Mouse (Mus musculus): ENCODE data around the gene Adgrv1. TPM values are rescaled to one million over a fixed set of nuclear protein-coding genes. Genes with fewer than 3 reads are reported as not detected.
A peak's percentile ranks its signal among the peaks of the same experiment; 100 is the strongest.

Gene Adgrv1
- 0.13 and 0.81 TPM in 2 replicates for polyA plus RNA-seq (2011; ENCODE audit: insufficient read length, low read depth, missing spikeins)

DNA sequence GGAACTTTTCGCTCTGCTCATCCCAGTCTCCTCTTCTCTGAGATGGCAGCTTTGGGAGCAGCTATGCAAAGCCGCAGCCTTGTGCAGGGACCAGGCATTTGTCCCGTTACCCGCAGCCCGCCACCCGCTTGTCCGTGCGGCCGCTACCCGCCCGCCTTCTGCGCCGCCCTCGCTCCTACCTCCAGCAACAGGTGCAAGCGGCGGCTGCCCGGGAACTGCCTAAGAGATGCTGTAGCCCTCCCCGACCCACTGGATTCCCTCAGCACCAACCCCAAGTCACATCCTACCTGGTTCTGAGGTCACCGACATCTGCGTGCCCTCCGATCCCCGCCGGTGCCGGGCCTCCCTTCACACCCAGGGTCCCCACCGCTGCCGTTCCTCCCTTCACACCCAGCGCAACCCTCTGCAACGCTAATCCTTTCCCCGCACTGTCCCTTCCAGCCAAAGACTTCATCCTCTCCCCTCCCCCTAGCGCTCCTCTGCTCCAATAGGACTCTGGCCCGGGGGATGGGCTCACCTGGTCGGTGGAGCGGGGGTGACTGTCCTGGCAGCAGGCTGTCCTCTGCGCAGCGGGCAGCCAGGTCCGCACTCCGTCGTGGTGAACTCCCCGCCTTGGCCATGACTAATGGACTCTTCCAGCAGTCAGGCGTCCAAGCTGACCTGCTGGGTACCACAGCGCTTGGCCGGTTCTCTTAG, at the start of gene Adgrv1:
Adgrv1 (minus strand) TSS at position 435 of the 696 bp plus-strand sequence.
- Histone ChIP-seq H3K4me1 (ENCODE audit: control insufficient read depth, insufficient read depth, low read length) (peaks cover 3% of the 10 kb centered on the region; the same call in 1 of the 2 replicates), H3K4me3 (ENCODE audit: insufficient read depth, low read length) (peak within 1 kb of the TSS; percentile 58), H3K27ac (ENCODE audit: insufficient read depth, low read length) (no peak within 1 kb of the TSS)
- TF ChIP-seq CTCF (IDR thresholded peaks at IDR 0.05; ENCODE audit: borderline replicate concordance, insufficient read depth, low read length) (no peak), POLR2A (IDR thresholded peaks at IDR 0.05; ENCODE audit: low read depth, low read length) (no peak)

DNA sequence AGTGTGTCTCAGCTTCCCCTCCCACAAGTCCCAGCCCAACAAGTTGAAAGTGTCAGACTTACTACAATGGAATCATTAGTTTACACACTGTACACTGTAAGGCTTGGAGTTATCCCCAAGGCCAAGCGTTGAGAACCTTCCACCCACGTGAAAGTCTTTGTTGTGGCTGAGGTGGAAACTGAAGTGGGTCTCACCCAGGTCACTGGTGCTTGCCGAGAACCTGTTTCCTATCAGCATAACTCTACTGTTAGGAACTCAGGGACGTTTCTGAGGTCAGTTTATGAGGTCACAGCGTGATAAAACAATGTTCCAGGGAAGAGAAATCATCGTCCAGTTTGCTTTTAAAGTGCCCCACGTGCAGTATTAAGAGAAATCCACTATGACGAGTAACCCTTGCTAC, 42.4 kb upstream of the Adgrv1 start:
- H3K27ac ChIP-seq (ENCODE audit: insufficient read depth, low read length): no peak overlapping the region
- no peaks in the 10 kb centered on the region for H3K4me1 ChIP-seq (ENCODE audit: control insufficient read depth, insufficient read depth, low read length)
- H3K4me3 ChIP-seq (ENCODE audit: insufficient read depth, low read length): no peak overlapping the region
- TF ChIP-seq POLR2A (IDR thresholded peaks at IDR 0.05; ENCODE audit: low read depth, low read length) (no peak), CTCF (IDR thresholded peaks at IDR 0.05; ENCODE audit: borderline replicate concordance, insufficient read depth, low read length) (no peak)

DNA sequence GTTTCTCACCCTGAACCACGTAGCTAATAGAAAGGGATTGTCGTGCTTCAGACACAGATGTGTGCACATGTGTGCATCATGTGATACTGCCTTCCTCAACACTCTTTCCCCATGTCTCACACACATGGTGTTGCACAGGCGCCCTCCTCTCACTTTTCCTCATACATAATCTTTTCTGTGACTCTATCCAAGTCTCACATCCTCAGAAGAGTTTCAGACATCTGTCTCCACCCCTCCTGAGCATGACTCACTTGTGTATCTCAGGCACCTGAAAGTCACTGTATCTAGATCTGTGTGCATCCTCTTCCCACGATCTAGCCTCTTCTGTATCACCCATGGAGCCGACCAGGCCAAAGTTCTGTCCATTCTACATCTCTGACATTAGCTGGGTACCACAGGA, 34.8 kb upstream of the Adgrv1 start:
- Histone ChIP-seq H3K4me3 (ENCODE audit: insufficient read depth, low read length) (no peak overlapping the region), H3K27ac (ENCODE audit: insufficient read depth, low read length) (no peak overlapping the region), H3K4me1 (ENCODE audit: control insufficient read depth, insufficient read depth, low read length) (peaks cover 6% of the 10 kb centered on the region)
- TF ChIP-seq CTCF (IDR thresholded peaks at IDR 0.05; ENCODE audit: borderline replicate concordance, insufficient read depth, low read length) (no peak), POLR2A (IDR thresholded peaks at IDR 0.05; ENCODE audit: low read depth, low read length) (no peak)

DNA sequence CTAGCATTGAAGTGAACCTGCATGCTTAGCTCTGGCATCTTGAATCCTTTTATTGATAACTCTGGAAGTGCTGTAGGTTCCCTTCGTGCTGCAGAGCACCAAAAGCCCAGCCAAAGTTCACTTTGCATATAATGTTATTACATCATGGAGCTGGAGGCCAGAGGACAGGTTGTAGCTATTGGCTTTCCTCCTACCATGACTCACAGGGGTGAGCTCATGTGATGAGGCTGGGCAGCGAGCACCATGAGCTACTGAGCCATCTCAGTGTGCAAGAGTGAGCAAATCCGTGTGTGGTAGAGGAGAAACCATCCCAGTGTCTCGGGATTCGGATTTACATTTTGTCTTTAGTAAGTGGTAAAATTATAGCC, 31.4 kb upstream of the Adgrv1 start:
- H3K4me3 ChIP-seq (ENCODE audit: insufficient read depth, low read length): no peak overlapping the region
- H3K27ac ChIP-seq (ENCODE audit: insufficient read depth, low read length): no peak overlapping the region
- peaks cover 6% of the 10 kb centered on the region for H3K4me1 ChIP-seq (ENCODE audit: control insufficient read depth, insufficient read depth, low read length)
- no peak for TF ChIP-seq CTCF (IDR thresholded peaks at IDR 0.05; ENCODE audit: borderline replicate concordance, insufficient read depth, low read length)
- TF ChIP-seq POLR2A (IDR thresholded peaks at IDR 0.05; ENCODE audit: low read depth, low read length): no peak

DNA sequence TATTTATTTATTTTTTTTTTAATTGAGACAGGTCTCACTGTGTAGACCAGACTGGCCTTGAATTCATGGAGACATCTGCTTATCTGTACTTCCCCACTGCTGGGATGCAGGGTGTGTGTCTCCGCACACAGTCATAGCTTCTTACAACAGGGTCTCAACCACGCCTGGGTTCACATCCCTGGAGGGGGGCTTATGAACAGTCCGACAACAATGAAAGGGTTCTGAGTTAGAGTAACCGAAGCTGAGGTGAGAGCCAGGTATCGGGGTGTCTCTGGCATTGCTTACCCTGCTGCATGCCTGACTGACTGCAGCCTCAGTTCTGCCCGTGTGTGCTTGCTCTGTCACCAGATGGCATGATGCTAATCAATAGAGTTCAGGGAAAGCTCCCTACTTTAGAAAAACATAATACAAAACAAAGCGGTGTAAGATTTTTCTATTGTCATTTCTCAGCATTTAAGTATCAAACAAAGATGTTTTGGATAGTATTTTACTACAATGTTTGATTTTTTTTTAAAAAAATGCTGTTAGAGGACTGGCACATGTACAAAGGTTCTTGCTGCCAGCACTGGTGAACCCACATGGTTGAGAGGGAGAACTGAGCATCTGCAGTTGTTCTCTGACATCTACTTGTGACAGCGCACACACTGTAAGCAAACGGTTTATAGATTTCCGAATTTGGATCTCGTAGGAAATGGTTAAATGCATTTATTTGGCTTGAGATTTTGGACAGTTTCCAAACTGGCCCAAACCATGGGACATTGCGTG, 30.8 kb upstream of the Adgrv1 start:
- TF ChIP-seq CTCF (IDR thresholded peaks at IDR 0.05; ENCODE audit: borderline replicate concordance, insufficient read depth, low read length) (no peak), POLR2A (IDR thresholded peaks at IDR 0.05; ENCODE audit: low read depth, low read length) (no peak)
- H3K4me3 ChIP-seq (ENCODE audit: insufficient read depth, low read length): no peak overlapping the region
- no peak overlapping the region for H3K27ac ChIP-seq (ENCODE audit: insufficient read depth, low read length)
- H3K4me1 ChIP-seq (ENCODE audit: control insufficient read depth, insufficient read depth, low read length): peaks cover 6% of the 10 kb centered on the region

DNA sequence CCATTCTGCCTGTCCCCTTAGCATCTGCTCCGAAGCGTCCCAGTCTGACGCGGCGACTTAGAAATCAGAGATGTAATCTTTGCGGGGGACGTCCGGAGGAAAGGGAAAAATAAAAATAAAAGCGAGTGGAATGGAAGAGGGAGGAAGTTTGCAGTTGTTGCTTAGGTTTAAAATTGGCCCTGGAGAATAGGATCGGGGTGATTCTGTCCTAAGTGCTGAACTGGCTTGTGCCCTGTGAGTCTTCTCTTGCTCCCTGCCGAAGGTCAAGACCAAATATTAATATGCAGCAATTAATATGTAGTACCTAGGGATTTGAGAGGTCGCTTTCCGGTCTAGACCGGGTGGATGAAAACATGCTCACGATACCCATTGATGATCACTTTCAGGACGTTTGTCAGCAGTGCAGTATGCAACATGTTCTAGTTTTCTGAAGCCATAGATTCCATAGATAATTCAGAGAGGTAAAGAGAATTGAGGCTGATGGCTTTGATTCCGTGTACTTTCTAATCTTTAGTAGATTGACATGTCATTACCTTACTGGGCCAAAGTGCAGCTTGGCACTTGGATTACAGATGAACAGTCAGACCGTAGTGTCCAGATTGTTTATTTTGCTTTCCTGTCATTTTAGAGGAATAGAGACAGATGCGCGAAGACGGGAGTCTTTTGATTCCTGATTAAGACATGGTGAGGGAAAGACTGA, 25.2 kb upstream of the Adgrv1 start:
- TF ChIP-seq POLR2A (IDR thresholded peaks at IDR 0.05; ENCODE audit: low read depth, low read length): no peak
- no peak for TF ChIP-seq CTCF (IDR thresholded peaks at IDR 0.05; ENCODE audit: borderline replicate concordance, insufficient read depth, low read length)
- peak overlapping the region; percentile 24; the same call in 1 of the 2 replicates for H3K27ac ChIP-seq (ENCODE audit: insufficient read depth, low read length)
- peaks cover 3% of the 10 kb centered on the region; the same call in 1 of the 2 replicates for H3K4me1 ChIP-seq (ENCODE audit: control insufficient read depth, insufficient read depth, low read length)
- H3K4me3 ChIP-seq (ENCODE audit: insufficient read depth, low read length): peak overlapping the region; percentile 97

DNA sequence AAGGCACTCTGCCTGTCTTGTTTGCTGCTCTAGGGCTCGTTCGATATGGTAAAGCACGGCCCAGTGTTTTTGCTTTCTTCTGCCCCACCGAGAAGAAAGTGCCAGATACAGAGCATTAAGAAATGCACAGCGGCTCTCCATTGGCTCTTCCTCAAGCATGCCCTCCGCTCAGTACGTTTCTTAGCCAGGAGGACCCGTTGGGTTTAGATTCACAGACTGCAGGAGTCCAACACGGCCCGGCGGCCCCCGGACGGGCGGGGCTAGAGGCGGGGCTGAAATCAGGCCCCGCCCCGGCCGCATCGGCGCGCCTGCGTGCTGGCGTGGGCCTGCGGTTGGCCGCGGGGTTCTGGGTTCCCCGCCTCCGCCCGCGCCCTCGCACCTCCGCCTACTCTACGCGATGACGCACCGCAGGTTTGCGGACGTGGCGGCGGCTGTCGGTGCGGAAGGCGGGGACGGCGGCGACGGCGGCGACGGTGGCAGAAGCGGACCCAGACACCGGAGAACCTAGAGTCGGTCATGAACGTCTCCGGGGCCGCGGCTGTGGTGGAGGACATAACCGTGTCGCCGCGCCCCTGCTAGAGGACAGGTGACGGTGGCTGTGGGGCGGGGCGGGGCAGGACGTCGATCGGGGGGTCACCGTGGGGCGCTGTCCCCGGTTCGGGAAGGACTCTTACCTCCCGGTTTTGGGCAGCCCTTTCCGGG, 24.5 kb upstream of the Adgrv1 start, which contains the start of gene Lysmd3:
Lysmd3 (plus strand) TSS at position 313 of the 702 bp plus-strand sequence.
- Histone ChIP-seq H3K27ac (ENCODE audit: insufficient read depth, low read length) (peak within 1 kb of the TSS; percentile 24), H3K4me1 (ENCODE audit: control insufficient read depth, insufficient read depth, low read length) (peaks cover 3% of the 10 kb centered on the region; the same call in 1 of the 2 replicates), H3K4me3 (ENCODE audit: insufficient read depth, low read length) (peak within 1 kb of the TSS; percentile 97)
- TF ChIP-seq CTCF (IDR thresholded peaks at IDR 0.05; ENCODE audit: borderline replicate concordance, insufficient read depth, low read length) (no peak), POLR2A (IDR thresholded peaks at IDR 0.05; ENCODE audit: low read depth, low read length) (peak; percentile 85)

DNA sequence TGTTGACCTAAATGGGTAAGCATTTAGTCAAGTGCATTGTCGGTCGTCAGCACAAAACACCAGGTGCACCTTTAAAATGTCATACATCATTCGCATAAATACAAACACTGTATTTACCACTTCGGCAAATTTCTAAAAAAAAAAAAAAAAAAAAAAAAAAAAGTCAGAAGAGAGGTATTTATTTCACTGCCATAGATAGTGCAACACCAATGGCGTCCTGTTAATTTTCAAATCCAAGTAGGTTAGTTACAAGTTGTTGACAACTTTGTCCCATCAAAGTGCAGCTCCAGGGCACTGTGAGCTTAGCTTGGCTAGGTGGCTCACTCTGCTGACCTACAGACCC, 24.0 kb upstream of the Adgrv1 start:
- Histone ChIP-seq H3K4me1 (ENCODE audit: control insufficient read depth, insufficient read depth, low read length) (peaks cover 3% of the 10 kb centered on the region; the same call in 1 of the 2 replicates), H3K27ac (ENCODE audit: insufficient read depth, low read length) (peak overlapping the region; percentile 24), H3K4me3 (ENCODE audit: insufficient read depth, low read length) (peak overlapping the region; percentile 49)
- TF ChIP-seq POLR2A (IDR thresholded peaks at IDR 0.05; ENCODE audit: low read depth, low read length) (no peak), CTCF (IDR thresholded peaks at IDR 0.05; ENCODE audit: borderline replicate concordance, insufficient read depth, low read length) (no peak)

Data from embryonic fibroblast, embryonic 13.5 days (primary cell).